Mouse (Mus musculus) gastrocnemius, postnatal 4 days (tissue): ENCODE results near the gene Flvcr2. TPM values are rescaled to one million over a fixed set of nuclear protein-coding genes. Genes with fewer than 3 reads are reported as not detected.
"Not testable (repeated sequence)": the region's sequence is repeated elsewhere in the genome, so short reads cannot be mapped to it uniquely, and the experiment has no call there.

Experiments used
- DNase-seq, 2 experiments: peaks; one replicate each; pipeline ENCODE4 v3.0.0; 2021 to 2022; ENCODE audit warnings: low spot score in 2 of 2, mixed read lengths in 2 of 2
- long read RNA-seq, 2 experiments: library from polyadenylated mRNA; stranded (forward); transcript quantifications; one replicate each; pipeline ENCODE4 v2.0.0; 2021
- total RNA-seq, 2 experiments: library from RNA; stranded (reverse); gene quantifications; 2 replicates each; pipeline ENCODE4 v1.2.3; 2021

The Flvcr2 gene
- total RNA-seq, result 1 to 10 TPM; 3.5 to 3.9 TPM
- long read RNA-seq, experiment 1, partial matches to known transcripts, result 1 of 2 reads
- long read RNA-seq, experiment 1, other reads (novel, unspliced or antisense), result 0 of 2 reads
- long read RNA-seq, experiment 2, partial matches to known transcripts, result 2 of 7 reads
- long read RNA-seq, experiment 2, other reads (novel, unspliced or antisense), result 3 of 7 reads

- peak; percentile 65 to 79 for DNase-seq
Measured at GRCm38 (mm10) chr12:85745827-85746695, at the start of gene Flvcr2. Gene Flvcr2, plus strand, starts transcription at chr12:85746539.

DNA sequence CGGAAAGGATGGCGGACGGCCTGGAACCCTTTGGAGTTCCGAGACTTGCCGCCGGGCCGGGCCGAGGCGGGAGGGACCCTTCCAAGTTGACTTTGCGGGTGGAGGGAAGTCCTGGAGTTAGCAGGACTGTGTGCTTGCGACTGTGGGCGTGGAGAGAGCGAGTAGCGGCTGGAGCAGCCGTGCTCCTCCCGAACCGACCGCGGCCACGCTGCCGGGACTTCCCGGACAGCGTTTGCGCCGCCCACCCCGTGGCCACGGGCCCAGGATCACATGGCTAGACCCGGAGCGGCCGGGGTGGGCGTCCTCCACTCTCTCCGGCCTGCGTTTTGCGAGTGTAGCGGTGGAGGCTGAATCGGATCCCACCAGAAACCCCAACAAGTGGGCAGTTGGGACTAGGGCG is 48.2 kb upstream of the Flvcr2 start:
- not testable (repeated sequence) for DNase-seq

DNA sequence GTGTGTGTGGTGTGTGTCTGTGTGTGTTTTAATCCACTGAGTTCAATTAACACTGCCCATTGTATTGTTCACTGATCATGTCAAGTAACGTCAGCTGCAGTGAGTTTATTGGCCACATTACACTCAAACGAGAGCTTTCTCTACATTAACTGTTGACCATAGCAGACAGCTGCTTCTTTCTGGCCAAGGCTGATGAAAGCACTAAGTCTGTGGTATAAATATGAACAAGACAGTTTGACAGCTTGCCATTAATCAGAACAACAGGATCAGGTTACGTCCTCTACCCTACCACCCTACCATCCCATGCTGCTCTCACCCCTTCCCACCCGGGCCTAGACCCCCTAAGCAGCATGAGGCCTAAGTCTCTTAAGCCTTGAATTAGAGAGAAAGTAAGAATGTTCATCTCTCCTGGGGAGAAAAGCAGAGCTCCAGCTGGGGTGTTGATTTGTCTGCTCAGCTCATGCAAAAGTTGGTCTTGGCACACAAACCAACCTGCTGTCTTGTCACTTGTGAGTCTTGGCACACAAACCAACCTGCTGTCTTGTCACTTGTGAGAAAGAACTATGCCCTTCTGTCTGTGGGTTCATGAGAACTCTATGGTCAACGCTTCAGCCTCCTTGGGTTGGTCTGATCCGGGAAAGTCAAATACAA is 46.0 kb upstream of the Flvcr2 start:
- DNase-seq, result no peak

DNA sequence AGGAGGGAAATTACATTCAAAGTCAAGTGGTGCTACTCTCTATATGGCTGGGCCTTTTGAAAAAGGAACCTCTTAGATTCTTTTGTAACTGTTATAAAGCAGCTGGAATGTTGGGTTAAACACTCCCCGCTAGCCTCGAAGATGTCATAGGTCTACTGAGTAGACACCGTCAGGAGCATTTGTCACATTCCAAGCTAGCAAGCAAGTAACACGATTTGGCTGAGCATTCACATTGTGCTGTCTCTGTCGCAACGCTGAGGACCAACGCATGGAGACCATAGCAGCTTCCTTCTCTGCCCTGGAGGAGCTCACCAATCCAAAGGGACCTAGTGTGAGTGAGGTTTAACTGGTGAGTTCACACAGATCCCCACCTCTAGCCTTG is 45.5 kb upstream of the Flvcr2 start:
- DNase-seq, result no peak

- DNase-seq, result no peak
Measured at GRCm38 (mm10) chr12:85702166-85703055, 43.9 kb upstream of the Flvcr2 start.

GRCm38 (mm10) chr12:85703507-85703906 is 42.8 kb upstream of the Flvcr2 start:
- peak in 1 of 2 experiments; percentile 25 for DNase-seq

- DNase-seq, result no peak
Measured at GRCm38 (mm10) chr12:85704566-85704965, 41.8 kb upstream of the Flvcr2 start.

DNA sequence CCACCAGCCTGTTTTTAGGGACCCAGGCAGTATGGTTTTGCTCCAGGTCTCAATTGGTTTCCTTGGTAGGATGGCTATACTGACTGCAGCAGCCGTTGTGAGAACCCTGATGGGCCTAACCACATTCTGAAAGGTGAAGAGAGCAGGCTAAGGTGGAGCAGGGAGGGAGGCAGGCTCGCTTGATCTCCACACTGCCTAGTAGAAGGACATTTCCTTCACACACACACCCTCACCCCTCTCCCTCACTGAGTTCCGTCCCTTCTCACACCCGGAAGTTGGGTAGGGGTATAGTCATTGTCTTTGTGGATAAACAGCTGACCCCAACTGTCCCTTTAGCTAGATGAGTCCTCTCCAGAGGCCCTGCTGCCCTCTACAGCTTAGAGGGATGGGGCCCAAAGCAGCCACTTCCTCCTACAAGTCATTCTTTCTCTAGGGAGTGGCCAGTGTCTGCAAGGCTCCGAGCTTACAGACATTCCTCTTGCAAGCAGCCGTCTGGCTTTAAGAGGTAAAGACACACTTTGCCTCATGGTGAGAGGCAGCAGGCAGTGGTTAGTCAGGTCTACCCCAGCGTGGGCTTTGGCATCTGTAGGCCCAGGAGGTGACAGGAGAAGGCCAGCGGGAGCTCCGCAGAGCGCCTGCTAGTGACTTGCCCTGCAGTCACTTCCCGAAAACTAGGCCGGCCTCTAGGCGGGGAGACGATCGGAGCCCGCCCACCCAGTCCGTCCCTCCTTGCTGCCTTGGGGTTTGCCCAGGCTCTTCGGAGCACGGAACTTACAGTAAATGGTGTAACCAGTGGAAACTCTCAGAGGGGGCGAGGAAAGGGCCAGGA is 41.1 kb upstream of the Flvcr2 start:
- peak; percentile 72 to 84 for DNase-seq

GRCm38 (mm10) chr12:85705831-85706530 is 40.4 kb upstream of the Flvcr2 start:
- DNase-seq, result no peak

DNA sequence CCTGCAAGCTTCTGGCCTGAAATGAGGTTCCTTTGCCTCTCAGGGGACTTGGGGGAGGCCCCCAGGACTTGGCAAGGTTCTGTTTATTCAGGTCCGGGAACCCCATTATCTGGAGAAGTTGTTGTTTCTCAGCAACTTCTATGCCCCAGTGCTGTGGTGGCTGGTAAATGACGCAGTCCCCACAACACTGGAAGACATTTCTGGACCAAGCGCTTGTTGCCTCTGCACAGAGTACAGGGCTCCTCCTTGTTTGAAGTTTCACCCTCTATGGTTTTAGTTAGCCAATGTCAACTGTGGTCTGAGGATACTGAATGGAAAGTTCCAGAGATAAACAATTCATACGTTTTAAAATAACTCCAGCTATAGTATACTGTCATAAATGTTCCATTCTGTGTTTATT is 39.4 kb upstream of the Flvcr2 start:
- DNase-seq, result no peak

DNA sequence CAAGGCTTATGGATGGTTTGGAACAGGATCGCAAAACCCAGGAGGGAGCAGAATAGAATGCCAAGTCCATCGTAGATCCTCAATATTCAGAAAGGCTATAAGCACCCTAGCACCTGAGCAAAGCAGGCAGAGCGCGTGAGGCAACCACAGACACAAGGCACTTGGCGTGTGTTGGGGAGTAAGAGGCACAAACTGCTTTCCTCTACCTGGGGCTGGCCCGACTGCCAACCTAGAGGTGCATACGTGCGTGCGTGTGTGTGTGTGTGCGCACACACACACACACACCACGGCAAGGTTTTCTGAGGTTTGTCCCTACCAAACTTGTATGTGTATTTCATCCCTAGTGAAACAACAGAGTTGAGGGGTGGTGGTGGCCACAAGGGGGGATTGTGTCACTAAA is 38.9 kb upstream of the Flvcr2 start:
- DNase-seq, result no peak

GRCm38 (mm10) chr12:85708556-85708955 is 37.8 kb upstream of the Flvcr2 start:
- no peak for DNase-seq

DNA sequence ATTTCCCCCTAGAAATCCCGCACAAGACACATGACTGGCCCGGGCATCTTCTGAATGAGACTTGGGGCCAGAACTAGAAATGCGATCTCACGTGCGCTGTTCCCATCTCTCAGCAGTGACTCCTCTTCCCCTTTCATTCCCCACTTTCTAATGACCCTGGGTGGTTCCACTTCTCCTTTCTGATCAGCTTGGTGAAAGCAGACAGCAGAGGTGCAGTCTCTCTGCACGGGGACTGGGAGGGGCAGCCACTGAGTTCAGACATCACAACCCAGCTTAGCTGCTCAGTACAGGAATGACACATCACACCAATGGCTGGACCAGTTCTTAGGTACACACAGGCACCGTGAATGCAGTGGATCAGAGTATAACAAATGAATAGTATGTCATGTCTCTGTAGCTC is 35.6 kb upstream of the Flvcr2 start:
- DNase-seq, result no peak

DNA sequence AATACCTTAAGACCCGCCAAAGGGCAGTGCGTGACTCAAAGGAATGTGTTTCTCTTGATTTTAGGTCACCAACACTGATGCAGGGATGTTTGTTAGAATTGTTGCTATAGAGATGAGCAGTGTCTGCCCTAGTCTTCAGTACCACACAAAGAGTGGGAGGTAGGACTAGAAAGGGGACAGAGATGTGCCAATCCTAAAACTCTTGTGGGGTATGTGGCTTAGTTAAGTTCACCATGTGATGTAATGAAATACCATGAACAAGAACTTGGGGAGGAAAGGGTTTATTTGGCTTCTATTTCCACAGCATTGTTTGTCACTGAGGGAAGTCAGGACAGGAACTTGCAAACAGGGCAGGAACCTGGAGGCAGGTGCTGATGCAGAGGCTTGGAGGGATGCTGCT is 33.8 kb upstream of the Flvcr2 start:
- DNase-seq, result no peak

GRCm38 (mm10) chr12:85714126-85714525 is 32.2 kb upstream of the Flvcr2 start:
- DNase-seq, result no peak

GRCm38 (mm10) chr12:85725306-85725705 is 21.0 kb upstream of the Flvcr2 start:
- DNase-seq, result no peak

DNA sequence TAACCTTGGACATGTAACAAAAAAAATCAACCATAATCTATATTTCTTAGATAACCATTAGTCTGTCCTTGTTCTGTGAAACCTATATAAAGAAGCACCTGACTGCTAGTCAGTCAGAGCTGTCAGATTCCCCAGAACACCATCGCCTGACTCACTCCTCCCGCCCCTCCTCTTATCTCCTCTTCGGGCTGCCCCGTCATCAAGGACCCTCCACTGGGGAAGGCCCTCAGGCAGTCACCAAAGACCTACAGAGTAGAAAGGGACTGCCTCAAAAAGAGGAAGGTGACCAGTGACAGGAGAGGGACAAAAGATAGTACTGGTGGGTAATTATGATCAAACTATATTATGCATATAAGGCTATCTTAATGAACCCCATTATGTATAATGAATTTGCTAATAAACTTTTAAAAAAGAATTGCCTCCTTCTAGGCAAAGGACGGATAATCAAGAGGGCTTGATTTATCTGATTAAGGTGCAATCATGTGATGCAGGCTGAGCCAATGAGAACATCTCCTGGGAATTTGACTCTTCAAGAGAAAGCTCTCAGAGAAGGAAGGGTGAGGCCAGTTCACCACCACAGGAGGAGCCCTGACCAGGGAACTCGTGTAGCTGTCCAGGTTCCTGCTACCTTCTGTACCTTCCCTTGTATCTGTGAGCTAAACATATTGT is 19.5 kb upstream of the Flvcr2 start:
- no peak for DNase-seq

DNA sequence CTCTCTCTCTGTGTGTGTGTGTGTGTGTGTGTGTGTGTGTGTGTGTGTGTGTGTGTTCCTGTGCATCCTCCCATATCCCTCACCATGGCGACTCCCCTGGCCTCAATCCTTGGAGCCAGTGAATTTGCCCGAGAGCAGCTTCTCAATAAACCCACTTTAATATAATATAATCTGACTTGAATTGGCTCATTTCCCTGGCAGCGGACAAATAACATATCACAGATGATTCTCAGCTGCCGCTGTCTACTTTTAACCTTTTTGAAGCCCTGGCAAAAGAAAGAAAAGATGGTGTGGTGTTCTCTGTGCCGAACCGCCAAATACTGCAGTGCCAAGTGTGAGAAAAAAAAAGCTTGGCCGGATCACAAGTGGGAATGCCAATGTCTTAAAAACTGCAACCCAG is 18.2 kb upstream of the Flvcr2 start:
- no peak for DNase-seq
